Mouse (Mus musculus): ENCODE data around the gene Elf5.

The Elf5 gene

DNA sequence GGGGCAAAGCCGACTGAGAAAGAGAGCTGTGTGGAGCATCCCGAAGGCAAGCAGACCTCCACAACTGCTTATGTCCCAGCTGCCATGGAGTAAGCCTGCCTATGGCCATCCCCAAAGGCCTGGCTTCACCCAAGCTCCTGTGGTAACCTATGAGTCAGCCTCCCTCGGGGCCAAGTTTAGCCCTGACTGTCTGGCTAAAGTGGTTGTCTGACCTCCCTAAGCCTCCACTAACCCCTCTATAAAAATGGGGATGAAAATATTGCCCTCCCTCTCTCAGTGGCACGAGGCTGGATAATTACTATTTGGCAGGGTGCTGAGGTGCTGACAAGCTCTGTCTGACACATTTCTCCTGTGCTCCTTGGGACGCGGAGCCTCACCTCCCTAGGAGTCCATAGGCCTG, at the start of gene Elf5:
Elf5 (plus strand) TSS at position 341 of the 400 bp plus-strand sequence.
- DNase-seq, result no peak

DNA sequence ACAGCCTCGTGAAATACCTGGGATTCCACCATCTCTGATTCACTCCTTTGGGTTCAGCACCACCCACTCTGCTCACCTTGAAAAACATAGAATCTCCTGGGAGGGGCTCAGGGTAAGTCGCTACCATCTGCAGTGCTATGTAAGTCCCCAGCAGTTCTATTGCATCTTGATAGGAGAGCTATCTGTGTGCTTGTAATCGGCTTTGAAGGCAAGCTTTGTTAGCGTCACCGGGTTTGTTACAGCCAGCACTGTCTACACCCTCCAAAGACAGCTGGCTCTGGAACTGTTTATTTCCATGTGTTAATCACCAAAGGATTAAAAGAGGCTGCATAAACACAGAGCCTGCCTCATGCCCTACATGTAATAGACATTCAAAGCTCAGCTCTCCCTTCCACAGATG, 38.9 kb upstream of the Elf5 start:
- no peak for DNase-seq

DNA sequence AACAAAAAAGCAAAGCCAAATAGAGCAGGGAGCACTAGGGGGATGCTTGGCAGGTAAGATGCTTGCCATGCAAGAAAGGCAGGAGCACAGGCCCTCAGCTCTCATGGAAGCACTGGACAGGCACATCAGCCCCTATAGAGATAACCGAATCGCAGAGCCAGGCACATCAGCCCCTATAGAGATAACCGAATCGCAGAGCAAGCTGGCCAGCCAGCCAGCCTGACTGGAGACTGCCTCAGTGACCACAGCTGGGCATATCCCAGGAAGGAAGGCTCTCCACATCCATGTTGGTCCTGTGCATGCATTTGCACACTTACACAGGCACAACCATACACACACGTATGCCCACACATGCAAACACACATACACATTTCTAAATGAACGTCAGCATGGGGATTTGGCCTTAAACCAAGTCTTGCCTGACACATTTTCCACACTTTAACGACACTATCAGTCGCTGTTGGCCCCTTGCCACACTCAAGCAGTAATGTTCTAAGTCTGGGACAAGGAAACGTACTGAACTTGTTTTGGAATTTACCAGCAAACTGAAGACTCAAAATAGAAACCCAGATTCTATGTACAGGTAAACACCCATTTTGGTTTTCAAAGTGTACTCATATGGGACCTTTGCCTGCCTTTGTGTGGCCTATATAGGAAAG, 31.9 kb upstream of the Elf5 start:
- no peak for DNase-seq

DNA sequence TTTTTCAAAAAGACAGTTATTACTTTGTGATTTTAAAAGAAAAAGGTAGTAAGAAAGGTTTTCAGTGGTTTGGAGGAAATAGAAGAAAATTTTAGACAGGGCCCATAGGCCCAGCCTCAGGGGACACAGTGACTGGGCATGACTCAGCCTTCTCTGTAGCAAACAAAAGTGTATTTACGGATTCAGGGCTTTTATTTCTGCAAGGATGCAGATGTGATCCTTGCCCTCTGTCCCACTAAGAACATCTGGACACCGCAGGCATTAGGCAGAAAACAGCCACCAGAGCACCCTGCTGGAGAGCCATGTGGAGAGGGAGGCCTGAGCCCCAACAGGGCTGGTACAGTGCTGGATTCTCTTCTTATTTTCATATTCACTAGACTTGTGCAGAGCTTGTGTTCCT, 29.3 kb upstream of the Elf5 start:
- DNase-seq, result no peak

DNA sequence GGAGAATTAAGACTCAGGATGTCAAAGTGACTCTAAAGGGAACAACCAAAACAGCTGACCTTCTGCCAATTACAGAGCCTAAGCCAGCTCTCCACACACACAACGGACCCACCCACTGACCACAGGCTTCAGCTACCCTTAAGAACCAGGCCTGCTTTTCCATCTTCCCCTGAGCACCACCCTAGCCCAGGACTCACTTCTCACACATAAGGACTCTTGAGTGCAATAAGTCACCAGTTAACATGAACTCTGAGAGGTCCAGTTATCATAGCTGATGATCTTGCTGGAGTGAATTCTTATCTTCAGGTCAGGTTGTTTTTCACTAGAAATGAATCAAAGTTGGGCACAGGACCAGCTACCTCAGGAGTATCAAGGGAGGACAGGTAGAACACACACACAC, 23.6 kb upstream of the Elf5 start:
- DNase-seq, result no peak

DNA sequence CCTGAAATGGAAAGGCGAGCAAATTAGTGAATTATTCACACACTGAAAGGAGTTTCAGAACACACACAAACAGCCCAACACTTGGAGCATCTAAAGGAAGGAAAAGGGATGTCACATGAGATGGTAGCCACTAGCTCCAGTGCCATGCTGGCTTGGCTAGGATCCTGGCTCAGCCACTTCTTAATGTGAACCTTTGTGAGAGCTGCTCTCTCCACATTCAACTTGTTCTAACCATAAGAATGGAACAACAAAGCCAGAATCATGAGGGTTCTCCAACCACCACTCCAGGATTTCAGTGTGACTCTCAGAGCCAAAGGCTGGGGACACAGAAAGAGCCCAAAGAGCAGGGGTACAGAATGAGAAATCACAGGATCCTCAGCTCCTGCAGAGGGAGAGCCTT, 23.2 kb upstream of the Elf5 start:
- no peak for DNase-seq

DNA sequence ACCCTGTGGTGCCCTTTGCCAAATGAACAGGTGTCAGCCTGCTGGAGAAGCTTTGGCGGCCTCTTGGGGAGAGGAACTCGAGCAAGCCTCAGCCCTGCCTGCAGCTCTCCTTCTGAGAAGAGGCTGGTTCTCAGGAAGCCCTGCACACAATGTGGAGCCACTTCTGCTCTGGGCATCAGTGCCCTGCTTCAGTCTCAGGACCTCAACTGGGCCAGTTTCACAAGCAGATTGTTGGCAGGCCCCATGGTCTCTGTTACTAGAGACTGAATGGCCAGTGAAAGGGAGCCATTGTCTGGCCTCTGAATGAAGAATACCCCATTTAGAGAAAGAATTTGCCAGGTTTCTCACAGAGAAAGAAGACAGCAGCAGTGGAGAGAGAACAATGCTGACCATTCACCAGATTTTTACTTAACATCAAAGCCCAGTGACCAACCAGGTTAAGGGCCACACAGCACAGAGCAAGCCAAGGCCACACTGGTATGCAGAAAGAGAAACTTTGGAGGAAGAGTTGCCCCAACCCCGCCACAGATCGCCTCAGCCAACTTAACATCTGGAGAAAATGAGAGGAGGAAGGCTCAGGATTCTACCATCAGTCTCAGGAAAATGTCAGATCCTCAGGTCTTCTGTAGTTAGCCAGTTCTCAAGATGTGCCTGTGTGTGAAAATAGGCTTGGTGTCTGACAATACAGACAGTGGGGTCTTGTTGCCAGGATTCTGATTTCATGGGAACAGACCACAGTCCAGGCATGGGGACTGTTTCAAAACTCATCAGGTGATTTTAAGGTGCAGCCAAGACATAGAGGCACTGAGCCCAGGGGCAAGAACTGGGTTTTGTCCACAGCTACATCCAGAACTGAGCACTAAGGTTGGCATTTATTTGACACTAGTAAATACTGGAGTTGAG, 21.2 kb upstream of the Elf5 start:
- DNase-seq, result peak; percentile 23

DNA sequence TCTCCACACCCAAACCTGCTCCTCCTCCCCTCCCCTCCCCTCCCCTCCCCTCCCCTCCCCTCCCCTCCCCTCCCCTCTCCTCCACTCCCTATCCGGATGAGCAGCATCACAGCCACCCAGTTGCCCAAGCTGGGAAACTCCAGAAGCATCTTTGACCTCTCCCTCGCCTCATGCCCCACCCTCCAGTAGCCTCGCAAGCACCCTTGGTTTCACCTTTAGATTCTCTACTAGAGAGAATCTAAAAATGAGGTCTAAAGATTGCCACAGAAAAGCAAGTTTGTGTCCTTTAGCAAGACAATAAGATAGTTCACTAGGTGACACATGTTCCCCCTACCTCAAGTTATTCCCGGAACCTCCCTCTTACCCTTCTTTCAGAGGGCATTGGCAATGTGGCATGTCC, 19.9 kb upstream of the Elf5 start:
- no peak for DNase-seq

DNA sequence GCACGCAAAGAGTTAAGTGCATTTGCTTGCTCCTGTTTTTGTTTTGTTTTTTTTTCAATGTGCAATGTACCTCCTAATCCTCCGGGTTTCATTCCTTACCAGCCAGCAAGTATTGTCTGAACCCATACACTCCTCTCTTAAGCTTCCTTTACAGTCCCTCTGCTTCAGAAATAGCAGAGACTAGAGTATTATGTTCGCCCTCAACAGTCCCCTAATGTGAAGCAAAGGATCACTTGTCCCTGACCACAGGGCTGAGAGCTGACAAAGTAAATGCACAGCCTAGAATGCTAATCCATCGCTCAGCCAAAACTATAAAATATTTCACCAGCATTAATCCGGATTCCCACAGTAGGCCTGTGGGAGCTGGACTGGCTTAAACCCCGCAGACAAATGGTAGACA, 13.4 kb upstream of the Elf5 start:
- no peak for DNase-seq

DNA sequence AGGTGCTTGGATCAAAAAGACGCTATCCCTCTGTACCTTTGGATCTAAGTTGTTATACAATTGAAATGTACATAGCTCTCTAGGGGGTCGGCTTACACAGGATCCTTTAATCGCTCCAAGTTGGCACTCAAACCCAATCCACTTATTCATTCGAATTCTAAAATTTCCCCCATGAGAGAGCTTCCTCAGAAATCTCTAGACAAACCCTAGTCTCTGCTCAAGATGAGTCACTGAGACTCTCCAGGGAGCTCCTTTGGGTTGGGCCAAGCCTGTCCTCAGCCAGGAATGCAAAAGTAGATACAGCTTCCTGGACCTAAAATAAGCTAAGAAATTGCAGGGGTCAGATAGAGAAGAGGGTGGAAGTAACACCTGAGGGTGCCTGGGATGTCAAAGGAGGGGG, 10.8 kb upstream of the Elf5 start:
- no peak for DNase-seq

DNA sequence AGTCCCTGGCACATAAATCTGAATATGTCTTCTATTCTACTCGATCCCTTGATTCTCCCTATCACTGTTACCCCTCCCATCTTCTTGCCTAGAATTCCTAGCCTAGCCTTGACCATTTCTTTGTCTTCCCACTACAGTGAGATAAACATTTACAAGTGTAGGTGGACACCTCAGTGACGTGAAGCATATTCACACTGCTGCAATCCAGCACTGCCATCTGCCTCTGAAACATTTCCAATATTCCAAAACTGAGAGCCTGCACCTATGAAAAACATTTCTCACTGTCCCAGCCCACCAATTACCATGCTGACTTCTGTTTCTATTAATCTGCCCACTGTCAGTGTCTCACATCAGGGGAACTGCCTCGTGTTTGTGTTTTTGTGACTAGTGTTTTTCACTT, 5.2 kb upstream of the Elf5 start:
- no peak for DNase-seq

DNA sequence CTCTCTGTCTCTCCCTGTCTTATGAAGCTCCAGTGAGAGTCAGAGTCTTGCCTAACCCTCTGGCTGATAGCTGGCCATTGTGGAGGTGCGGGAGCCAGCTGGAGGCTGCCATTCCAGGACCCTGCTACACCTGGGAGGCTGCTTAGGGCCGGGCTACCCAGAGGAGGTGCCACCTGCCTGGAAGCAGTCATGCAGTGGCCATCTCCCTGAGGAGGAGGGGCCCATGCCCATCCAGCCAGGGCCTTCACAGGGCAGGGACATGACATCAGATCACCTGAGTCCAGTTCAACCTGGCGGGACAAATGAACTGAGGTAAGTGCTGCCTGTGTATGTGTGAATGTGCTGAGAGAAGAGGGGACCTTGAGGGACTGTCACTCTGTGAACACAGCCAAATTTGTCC, 328 bp downstream of the Elf5 start:
- no peak for DNase-seq

DNA sequence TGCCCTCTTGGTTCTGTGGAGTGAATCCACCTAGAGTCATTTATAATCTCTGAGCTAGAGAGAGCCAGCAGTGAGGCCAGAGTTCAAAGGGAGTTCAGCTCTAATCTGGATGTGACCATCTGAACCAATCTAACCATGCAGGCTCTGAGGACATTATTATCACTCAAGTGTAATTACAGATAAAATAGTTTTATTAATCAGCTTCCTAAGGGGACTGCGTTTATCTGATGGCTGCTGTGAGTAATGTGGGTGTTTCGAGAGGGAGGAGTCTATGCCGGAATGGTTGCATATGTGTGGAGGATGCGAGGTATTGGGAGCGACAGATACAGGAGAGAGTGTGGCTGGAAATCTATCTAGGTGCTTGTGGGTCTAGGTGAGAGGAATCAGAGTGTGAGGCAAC, 1.9 kb downstream of the Elf5 start:
- no peak for DNase-seq

DNA sequence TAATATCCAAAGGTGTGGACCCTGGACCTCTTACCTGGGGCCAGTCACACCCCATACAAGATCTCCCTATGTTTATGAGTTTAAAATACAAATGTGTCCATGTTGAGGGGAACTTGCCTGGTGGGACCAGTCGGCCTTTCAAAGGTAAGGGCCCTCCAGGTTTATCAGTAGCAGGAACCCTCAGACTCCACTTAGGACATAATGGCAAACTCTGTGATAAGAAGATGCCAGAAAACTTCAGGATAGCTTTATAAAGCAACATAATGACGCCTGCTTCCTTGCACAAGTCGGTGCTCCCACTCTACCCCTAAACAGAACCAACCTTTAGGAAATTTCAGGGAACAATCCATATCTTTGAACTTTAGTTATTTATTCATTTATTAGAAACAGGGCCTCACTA, 4.3 kb downstream of the Elf5 start:
- DNase-seq, result no peak

DNA sequence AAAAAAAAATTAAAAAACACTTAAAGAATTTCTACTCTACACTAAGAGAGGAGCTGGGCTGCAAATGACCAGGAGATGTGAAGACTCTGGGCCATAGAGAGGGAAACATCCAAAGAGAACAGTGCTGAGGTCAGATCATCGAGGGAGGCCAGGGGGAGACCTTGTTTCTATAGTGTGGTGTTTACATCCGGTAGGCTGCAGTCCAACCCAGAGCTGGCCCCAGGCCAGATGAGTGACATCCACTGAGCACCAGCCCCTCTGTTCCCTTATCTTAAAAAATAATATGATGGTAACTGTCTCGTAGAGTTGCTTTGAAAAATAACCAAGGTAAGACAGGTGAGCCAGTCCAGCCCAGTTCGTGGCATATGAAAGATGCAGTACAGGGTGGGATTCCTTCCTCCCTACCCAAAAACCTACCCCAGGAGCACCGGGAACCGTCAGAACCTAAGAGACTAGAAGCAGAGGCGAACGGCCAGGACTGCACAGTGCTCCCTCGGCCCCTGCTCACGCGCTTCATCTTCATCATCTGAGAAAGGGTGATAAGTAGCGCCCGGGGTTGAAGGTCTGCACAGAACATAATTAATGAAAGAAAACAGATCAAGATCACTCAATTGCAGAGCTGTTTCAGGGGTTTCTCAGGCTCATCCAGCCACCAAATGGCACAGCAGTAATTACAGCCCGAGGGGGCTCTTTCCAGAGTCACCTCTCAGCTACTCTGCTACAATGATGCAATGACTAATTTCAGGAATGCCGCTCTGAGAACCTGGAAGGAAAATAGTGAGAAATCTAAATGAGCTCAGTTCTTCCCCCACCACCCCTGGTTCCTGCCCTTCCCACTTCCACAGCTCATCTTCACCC, 9.4 kb downstream of the Elf5 start:
- no peak for DNase-seq

DNA sequence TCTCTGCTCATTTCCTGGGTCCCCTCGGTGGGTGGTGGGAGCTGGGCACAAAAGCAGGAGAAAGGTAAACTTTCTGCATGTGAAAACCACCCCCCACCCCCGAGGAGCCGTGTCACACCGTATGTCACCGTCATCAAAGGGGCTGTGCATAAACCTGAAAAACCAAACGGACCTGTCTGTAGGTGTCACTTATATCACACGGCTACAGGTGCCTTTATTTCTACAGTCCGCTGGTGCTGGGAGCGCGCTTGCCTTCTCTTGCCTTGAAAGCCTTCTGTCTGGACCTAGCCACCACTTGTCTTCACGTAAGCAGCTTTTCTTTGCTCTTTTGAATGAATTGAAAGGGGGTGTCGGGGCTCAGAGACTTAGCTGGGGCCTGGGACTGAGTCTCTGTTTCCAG, 12.4 kb downstream of the Elf5 start:
- no peak for DNase-seq

DNA sequence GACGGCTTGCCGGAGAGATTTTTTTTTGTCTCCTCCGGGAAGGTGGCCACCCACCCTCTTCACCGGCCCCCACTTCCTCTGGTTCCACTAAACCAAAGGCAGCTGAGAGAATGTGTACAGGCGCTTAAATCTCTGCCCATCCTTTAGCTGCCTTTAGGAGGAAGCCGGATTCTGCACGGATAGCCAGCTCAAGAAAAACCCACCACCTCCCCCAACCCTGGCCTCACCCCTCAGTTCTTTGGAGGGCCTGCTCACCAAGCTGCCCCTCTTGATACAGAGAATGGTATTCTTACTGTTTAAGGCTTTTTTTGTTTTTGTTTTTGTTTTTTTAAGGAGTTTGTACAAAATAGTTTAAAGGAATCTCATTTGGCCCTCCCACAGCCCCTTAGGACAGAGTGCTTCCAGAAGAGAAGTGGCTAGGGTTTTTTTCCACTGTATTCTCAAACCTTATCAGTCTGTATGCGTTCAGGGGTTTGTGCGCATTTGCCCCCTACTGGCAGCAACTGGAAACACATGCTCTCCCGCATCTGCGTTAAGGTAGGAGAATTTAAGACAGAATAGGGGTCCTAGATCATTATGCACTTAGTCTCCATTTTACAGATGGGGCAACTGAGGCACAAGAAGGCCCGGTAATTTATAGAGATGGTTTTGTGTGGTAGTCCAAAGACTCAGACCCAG, 13.0 kb downstream of the Elf5 start:
- DNase-seq, result peak; percentile 52

DNA sequence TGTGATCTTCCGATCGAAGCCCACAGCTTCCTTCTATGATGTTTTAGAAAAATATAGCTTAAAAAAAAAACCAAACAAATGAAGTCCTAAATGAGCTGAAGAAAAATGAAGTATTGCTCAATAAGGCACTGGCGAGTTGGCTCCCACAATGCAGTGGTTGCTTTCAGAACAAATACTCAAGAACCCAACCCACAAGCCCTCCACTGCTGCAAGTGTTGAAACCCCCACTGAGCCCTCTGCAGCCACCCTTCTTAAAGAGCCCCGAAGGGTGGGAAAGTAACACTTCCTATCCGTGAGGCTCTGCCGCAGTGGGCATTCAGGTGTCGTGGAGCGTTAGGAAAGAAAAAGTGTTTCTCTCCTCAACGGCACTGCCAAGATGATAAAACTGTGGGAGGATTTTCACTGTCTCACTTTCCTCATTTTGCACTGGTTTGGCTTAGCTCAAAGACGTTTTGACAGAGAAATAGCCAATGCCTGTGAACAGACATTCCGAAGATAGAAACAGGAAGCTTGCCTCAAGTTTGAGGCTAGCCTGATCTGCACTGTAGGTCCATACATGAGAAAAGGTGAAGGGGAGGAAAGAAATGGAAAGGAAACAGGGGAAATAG, 14.1 kb downstream of the Elf5 start:
- DNase-seq, result no peak

DNA sequence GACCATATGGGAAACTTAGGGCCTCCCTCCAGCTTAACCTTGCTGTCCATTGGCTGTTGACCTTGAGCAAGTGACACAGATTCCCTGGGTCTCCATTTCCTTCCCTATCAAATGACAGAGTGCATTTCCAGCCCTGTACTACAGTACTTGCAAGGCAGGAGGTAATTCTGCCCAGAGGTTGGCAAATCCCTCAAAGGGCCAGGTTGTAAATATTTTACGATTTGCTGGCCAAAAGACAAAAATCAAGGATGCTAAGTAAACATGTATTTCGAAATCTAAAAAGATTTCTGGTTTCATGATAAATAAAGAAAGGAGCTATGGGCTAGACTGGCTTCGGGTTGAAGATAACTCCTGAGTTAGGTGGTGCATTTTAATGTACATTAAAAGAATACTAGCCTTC, 16.9 kb downstream of the Elf5 start:
- DNase-seq, result no peak

DNA sequence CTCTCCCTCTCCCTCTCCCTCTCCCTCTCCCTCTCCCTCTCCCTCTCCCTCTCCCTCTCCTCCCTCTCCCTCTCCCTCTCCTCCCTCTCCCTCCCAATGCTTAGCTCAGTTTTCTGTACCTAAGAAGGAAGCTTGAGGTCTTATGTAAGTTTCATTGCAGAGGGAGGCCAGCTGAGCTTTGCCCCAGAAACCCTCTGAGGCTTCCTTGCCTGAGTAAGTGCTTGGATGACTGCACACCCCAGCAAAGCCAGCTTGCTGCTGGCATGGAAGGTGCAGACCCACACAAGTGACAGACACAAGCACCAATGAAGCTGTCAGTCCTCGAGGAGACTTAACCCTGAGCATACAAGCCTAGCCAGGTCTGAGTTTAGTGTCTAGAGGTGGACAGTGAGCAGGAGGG, 19.2 kb downstream of the Elf5 start:
- no peak for DNase-seq

DNA sequence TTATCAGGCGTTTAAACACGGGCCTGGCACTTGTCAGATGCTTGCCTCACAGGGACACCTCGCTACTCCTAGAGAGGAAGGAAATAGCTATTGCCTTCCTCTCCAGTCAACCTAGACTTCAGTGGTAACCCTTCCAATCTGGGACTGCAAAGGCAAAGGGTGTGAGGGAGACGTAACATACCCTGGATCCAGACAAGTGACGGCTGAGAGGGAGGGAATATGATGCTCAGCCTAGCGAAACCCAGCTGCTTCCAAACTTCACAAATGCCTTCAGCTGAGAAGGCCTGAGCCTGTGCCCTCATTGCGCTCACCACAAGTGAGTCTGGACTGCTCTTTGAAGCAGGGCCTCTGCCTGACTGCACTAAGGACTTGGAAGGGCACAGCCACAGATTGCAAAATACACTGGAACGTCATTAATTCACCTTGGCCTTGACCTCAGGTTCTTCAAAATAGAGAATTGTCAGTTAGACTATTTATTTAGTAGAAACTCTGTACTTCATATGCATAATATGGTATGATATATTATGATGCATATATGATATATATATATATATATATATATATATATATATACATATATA, 21.3 kb downstream of the Elf5 start:
- DNase-seq, result no peak

DNA sequence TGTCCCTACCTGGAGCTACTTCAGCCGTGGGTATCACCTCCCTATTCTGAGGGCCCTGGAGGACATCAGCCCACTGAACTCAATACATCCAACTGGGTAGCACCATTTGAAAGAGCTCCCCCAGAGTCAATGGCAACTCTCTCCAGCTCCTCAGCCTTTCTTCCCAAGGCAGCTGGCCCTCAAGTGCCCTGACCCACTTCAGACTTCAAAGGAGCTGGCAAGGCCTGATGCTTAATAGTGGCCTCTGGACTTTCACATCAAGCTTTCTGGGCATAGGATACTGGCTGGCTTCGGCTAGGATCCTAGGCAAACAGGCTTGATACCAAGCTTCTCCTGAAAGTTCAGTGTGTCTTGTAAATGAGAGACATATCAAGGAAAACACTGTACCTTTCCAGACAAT, 23.6 kb downstream of the Elf5 start:
- DNase-seq, result no peak
